Mouse (Mus musculus): ENCODE measurements around the gene Clec2g.
"Not testable (repeated sequence)": the region's sequence is repeated elsewhere in the genome, so short reads cannot be mapped to it uniquely, and the experiment has no call there.

Gene Clec2g

DNA sequence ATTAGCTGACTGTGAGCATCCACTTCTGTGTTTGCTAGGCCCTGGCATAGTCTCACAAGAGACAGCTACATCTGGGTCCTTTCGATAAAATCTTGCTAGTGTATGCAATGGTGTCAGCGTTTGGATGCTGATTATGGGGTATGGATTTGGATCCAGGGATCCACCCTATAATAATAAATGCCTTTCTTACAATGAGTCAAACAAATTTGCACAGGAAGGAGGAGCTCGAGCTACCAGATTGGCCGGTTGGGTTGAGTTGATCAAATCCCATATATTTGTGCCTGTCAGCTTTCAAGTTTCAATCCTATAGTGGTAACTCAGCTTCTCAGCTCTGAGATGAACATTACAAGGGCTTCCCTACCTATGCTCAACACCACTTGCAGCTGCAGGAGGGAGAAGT, at the start of gene Clec2g:
Clec2g (plus strand) TSS at position 301 of the 400 bp plus-strand sequence.
- not testable (repeated sequence) for DNase-seq

DNA sequence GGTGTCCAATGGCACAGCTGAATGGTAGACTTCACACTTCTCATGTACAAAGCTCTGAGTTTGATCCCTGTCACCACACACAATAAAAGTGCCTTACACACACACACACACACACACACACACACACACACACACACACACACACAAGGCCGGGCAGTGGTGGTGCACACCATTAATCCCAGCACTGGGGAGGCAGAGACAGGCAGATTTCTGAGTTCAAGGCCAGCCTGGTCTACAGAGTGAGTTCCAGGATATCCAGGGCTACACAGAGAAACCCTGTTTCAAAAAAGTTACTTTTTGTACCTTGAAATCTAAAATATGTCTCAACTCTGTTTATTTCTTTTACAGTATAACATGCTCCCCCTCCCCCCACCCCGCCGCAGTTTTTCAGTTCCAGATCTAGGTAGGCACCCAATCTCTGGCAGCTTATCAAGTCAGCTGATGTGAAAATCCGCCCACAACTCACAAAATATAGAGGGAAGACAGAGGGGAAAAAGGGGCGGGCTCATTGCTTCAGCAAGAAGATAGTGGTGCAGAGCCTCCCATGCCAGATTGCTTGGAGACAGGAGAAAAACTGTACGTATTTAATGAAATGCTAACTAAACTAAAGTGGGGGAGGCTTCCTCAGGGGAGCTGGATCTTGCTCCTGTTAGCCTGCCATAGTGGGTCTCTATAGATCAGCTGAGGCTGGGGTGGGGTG, 46.9 kb upstream of the Clec2g start, which contains the start of gene Clec2i:
Clec2i (plus strand) TSS at position 498 of the 700 bp plus-strand sequence.
- not testable (repeated sequence) for DNase-seq

DNA sequence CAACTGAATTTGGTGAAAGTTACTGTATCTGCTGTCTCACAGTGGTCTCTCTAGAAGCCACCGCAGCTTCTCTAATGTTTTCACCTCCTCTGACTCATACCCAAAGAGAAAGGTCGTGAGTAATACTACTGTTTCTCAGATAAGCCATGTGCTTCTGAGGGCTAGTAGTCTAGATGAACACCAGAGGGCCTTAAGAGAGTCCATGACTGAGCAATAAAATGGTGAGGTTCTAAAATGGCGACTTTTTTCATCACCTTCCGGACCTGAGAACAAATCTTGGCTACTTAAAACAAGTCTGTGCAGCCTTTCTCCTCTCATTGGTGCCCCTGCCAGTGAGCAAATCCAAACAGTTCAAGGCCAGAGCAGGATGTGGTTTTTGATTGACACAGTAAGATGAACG, 45.3 kb upstream of the Clec2g start:
- no peak for DNase-seq

DNA sequence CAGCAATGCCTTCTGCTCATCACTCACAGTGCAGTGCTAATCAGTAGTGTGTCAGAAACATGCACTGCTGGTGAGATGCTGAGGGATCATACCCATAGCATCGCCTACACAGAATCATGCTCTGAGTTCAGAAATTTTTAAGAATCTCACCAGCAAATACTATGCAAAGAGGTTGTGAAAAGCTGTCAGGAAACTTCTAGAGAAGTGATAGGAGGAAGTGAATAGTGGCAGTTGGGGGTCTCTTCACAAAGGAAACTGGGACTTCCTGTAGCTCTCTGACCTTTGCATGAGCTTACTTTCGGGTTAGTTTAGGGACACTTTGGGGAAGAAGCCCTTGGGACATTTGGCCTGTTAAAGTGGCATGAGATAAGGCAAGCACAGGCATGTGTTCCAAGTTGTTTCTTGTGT, 43.2 kb upstream of the Clec2g start, which contains the start of gene BC035044:
BC035044 (minus strand) TSS at position 179 of the 408 bp plus-strand sequence.
- no peak for DNase-seq

DNA sequence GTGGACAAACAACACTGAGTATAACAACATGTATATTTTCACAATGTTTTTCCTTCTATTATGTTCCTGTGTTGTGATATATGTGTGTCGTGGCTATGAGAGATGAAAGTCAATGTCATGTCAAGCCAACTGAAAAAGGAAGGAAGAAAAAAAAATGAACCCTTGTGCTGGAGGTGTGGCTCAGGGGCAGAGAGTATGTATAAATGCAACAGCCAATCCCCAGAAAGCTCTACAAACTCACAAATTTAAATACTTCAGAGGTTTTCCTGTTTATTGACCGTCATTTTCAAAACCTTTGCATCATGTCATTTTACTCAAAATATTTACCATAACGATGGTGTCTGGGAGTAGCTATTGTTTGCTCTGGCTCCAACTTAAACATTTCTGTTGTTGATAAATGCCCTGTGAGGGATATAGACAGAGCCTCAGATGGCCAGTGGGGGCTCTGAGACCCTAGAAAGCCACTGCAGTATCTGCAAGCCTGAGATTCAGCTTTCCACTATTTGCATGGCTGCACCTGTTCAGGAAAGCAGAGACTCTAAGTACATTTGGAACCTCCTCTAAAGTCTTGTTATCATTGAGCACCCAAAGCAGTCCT, 38.7 kb upstream of the Clec2g start:
- no peak for DNase-seq

DNA sequence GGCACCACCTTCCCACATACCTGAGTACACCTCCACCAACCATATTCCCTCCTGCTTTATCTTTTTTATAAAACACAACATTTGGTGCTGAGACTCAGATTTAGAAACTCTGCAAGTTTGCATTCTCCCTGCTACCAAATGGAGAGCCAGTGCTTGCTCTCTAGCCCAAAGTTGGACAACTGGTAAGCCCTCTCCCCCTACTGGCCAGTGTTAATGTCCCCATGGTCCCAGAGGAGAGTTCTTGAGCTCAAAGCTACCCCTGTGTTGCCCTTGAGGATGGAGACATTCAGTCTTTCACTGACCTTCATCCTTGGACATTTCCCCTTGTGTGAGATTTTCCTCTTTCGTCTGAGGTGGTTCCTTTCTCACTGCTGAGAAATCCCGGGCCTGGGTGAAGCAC, 34.1 kb upstream of the Clec2g start:
- DNase-seq: no peak

DNA sequence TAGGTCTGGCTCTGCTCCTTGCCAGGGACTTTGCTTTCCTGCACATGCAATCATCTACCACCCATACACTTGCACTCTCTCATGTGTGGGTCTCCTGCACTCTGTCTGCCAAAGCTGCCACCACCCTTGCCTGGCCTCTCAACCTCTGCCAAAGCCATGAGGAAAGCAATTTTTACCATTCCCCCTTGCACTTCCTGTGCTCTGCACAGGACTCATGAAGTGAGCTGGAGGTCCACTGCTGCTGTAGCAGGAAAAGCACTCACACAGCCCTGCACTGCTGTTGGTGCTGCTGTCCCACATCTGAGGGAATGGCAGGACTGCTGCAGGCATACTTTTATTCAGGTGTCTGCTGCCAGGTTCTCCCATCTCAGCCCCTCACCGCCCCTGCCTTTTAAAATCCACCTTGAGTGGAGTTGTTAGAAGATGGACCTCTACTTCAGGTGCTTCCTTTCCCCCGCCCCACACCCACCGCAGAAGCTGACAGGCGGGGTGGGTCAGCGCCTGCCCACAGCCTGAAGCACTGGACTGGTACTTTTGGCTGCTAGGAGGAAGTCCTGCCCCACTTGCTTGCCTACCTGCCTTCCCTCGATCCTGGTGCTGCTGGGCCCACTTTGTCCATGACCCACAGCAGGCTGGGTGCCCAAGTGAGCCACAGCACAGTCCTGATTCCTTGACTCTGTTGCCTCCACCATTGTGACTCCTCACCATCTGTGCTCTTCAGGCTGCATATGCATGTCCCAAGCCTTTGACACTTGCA, 33.2 kb upstream of the Clec2g start:
- DNase-seq: not testable (repeated sequence)

DNA sequence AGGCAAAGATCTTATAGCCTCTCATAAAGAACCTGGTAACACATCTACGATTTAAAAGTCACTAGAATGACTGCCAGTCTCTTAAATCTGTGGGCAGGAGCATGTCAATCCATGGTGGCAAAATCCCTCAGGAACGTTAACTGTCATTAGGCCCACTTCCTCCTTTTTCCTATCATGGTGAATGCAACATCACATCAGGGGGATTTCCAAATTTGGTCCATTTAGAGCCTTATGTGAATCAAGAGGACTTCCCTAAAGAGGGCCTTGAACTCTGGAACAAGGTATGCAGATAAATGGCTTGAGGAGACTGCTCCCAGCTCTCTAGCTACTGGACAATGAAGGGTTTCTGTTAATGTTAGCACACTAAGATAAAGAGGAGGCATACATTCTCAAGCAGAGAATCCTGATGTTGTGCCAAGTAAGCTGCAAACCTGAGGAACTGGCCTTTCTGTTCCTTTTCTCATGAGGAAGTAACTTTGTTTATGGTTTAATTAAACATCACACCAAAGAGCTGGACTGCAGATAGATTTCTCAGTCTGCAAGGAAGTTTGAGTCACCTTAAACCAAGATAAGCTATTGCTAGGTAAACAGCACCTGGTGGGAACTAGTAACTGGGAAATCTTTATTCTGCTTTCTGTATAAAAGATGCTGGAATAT, 20.5 kb upstream of the Clec2g start:
- no peak for DNase-seq

DNA sequence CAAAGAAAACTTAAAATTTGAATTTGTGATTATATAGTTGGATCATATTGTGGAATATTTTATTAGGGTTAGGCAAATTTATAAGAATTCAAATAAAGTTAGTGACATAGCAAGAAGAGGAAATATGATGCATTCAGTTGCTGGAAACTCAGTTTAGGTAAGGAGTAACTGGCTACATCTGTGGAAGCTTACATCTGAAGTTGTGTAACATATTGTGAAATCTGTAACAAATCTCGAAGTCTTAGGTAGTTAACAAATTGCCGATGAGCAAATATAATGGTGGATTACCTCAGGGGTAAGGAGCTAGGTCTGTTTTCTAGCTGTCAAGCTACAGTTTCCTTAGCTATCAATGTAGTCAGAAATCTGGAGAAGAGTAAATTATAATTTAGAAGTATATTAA, 16.9 kb upstream of the Clec2g start:
- DNase-seq: no peak

DNA sequence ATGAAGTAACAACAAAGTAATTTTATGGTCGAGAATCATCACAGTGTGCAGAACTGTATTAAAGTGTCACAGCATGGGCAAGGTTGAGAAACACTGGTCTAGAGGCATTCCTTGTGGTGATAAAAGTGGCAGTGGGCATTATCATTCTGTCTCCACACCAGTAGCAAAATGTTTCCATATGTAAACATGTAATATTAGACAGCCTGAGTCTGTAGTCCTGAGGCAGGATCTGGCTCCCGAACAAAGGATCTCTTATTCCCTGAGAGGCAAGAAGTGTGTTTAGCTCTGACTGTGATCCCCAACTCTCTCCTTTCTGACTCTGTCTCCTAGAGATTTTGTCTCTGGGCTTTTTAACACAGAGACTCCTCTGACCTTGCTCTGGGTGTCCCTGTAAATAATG, 1.1 kb upstream of the Clec2g start:
- no peak for DNase-seq

DNA sequence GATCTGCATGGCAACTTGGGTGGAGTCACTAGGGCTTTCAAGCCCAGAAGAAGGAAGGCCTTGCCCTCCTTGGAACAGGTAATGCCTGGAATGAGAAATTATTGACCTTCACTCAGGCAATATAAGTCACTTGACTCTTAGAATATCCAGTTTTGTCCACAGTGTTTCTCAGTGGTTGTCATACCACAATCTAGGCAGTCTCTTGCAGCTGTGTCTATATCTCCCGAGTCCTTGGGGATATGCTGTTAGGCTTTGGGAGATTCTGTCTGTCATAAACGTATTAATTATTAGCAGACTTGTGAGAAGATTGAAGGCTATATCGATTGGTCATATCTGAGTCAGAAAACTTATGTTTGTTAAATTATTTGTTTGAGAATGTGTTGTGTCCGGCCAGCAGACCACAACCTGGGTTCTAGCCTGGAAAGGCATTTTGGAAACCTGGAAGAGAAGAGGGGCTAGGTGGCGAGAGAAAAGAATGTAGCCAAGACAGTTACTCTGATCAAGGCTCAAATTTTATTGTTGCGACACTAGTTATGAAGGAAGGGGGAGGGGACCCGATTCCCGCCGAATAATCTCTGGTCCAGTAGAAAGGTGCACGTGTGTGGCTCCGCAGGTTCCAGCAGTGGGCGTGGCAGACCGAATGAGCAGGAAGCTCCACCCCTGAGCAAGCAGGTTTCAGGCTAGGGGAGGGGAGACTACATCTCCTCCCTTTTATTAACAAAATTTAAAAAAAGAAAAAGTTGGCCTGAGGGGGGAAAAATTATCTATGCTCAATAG, 1.9 kb downstream of the Clec2g start:
- DNase-seq: not testable (repeated sequence)

DNA sequence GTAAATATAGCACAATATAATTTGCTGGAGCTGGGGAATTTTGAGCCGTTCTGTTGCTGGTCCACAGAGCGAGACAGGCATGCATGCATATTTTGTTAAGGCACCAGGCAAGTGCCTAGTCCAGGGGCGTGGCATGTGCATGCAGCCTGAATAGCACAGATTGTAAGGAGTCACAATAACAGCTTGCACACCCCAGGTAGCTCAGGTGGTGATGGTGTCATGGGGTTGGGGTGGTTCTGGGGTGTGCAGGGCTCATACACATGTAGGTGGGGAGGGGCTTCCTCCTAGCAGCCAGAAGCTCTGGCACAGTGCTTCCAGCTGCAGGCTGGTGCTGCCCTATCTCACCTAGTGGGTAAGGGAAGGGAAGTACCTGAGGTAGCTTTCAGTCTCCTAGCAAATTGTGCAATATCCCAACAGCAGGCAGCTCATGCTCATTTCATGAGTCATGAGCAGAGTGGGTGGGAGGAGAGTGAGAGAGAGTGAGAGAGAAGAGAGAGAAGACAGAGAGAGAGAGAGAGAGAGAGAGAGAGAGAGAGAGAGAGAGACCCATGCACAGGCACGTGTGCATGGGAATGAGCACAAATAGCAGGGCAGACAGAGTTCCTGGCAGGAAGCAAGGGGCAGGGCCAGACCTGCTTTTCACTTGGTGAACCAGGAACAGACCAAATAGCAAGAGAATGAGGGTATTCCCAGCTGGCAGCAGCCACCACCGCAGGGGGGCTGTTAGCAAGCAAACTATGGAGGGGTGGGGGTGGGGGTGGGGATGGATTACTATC, 7.7 kb downstream of the Clec2g start:
- DNase-seq: no peak

DNA sequence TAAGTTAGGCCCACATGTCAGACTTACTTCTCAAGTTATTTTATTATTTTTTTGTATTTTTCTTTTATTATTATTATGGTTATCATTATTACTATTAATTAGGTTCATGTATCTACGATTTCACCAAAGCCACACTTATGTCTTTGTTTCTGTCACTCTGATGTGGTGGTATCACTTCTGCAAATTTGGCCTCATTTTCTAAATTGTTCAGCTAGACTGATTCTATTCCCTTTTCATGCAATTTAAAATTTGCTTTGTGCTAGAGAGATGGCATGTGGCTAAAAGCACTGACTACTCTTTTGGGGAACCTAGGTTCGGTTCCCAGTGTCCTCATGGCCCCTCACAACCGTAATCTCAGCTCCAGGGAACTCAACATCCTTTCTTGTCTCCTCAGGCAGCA, 11.4 kb downstream of the Clec2g start:
- DNase-seq: no peak

DNA sequence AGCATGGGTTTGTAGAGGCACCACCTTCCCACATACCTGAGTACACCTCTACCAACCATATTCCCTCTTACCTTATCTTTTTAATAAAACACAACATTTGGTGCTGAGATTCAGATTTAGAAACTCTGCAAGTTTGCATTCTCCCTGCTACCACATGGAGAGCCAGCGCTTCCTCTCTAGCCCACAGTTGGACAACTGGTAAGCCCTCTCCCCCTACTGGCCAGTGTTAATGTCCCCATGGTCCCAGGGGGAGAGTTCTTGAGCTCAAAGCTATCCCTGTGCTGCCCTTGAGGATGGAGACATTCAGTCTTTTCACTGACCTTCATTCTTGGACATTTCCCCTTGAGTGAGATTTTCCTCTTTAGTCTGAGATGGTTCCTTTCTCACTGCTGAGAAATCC, 26.9 kb downstream of the Clec2g start:
- DNase-seq: no peak

DNA sequence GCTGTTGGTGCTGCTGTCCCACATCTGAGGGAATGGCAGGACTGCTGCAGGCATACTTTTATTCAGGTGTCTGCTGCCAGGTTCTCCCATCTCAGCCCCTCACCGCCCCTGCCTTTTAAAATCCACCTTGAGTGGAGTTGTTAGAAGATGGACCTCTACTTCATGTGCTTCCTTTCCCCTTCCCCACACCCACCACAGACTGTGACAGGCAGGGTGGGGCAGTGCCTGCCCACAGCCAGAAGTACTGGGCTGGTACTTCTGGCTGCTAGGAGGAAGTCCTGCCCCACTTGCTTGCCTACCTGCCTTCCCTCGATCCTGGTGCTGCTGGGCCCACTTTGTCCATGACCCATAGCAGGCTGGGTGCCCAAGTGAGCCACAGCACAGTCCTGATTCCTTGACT, 27.9 kb downstream of the Clec2g start:
- DNase-seq: not testable (repeated sequence)

DNA sequence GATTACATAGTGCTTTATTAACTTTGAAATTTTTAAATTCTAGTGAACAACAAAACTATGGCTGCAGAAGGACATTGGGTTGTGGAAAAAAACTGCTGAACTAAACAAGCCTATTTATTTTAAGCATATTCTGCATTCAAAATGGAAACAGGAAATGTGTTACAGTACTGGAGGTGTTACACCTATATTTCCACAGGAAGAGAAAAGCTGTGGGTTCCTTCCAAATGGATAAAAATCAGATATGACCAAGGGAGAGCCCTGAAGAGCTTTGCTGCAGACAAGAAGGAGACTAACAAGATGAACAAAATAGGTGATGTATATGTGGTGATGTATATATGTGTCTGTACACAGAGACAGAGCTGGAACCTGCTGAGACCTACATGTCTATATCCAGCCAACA, 30.3 kb downstream of the Clec2g start:
- no peak for DNase-seq

DNA sequence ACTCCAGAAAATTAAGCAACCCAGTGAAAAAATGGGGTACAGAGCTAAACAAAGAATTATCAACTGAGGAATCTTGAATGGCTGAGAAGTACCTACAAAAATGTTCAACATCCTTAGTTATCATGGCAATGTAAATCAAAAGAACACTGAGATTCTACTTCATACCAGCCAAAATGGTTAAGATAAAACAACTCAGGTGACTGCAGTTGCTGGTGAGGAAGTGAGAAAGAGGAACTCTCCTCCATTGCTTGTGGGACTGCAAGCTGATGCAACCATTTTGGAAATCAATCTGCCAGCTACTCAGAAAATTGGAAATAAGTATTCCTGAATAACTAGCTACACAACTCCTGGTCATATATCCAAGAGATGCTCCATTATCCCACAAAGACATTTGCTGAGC, 34.3 kb downstream of the Clec2g start:
- no peak for DNase-seq

DNA sequence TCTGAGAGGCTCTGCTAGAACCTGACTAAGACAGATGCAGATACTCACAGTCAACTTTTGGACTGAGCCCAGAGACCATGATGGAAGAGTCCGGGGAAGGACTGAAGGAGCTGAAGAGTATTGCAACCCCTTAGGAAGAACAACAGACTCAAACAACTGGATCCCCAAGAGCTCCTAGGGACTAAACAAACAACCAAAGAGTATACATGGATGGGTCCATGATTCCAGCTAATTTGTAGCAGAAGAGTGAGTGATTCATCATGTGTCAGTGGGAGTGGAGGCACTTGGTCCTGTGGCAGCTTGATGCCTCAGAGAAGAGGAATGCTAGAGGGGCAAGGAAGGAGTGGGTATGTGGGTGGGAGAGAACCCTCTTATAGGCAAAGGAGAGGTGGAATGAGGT, 35.6 kb downstream of the Clec2g start:
- no peak for DNase-seq

DNA sequence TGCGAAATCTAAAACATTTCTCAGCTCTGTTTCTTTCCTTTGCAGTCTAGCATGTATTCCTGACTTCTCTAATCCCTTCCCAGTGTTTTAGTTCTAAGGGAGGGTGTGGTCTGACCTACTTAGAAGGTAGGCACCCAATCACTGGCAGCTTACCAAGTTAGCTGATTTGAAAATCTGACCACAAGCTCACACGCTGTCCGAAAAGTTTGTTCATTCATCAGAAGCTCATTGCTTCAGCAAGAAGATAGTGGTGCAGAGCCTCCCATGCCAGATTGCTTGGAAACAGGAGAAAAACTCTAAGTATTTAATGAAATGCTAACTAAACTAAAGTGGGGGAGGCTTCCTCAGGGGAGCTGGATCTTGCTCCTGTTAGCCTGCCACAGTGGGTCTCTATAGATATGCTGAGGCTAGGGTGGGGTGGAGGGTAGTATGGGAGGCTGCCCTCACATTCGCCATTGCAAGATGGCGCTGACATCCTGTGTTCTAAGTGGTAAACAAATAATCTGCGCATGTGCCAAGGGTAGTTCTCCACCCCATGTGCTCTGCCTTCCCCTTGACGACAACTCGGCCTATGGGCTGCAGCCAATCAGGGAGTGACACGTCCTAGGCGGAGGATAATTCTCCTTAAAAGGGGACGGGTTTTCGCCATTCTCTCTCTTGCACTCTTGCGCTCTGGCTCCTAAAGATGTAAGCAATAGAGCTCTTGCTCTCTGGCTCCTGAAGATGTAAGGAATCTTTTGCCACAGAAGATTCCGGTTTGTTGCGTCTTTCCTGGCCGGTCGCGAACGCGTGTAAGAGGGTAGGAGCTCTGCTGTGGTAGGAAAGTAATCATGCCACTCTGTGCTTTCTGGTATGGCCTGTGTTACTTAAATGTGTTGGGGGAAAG, 36.6 kb downstream of the Clec2g start:
- DNase-seq: not testable (repeated sequence)

DNA sequence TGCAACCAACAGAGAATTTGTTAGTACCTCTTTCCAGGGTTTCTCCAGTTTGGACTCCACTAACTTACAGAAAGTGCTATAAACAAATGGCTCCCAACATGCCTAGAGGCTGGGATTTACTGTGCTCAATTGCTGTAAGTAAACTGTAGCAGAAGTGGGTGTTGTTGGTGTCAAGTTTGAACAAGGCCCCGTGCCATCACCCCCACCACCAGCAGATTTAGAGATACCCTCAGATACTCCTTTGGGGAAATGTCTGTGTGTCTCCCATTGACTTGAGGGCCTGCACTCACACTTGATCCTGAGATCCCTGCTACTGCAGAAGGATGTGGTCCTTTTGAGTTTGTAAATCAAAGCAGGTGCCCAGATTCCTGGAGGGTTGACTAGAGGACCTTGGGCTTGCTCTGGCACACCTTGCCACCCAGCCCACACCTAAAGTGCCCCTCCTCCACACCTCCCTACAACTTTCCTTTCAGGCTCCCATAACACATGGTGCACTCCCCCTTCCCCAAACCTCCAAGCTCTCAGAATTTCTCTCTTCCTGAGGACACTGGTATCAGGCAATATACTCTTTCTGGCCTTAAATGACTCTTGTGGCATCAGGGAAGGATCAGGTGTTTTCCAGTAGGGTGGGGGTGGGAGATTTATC, 37.3 kb downstream of the Clec2g start:
- no peak for DNase-seq

Data from cerebellum, adult 8-10 months (tissue).